Mouse (Mus musculus): ENCODE data around the gene Bax. TPM values are rescaled to one million over a fixed set of nuclear protein-coding genes. Genes with fewer than 3 reads are reported as not detected.
"Not testable (repeated sequence)": the region's sequence is repeated elsewhere in the genome, so short reads cannot be mapped to it uniquely, and the experiment has no call there.

Gene Bax
- polyA plus RNA-seq, 1 experiment from 2014 or later, result 107 TPM

- Histone ChIP-seq H3K4me1 (ENCODE audit: control insufficient read depth, insufficient read depth, low read length) (no peaks in the 10 kb centered on the region), H3K9me3 (ENCODE audit: control insufficient read depth, low read length) (no peaks in the 10 kb centered on the region), H3K4me2 (ENCODE audit: low read depth, low read length) (peak overlapping the region; percentile 31; the same call in 1 of the 2 replicates), H3K9ac (replicated peaks; ENCODE audit: low read depth, low read length) (no peak overlapping the region), H3K4me3 (ENCODE audit: low read depth, low read length) (peak overlapping the region; percentile 1; the same call in 1 of the 2 replicates), H3K27ac (ENCODE audit: low read depth, low read length) (no peak overlapping the region), H3K36me3 (ENCODE audit: control insufficient read depth, insufficient read depth, low read length) (no peaks in the 10 kb centered on the region), H3K27me3 (ENCODE audit: control insufficient read depth, insufficient read depth, low read length) (no peaks in the 10 kb centered on the region)
- no peak for ATAC-seq (ENCODE audit: low read depth)
- WGBS, result 74% methylated on average over 16 of the region's 16 CpGs
Measured at GRCm38 (mm10) chr7:45475291-45475969, 8.7 kb upstream of the Bax start.

GRCm38 (mm10) chr7:45470869-45471268, 4.2 kb upstream of the Bax start:
- H3K4me1 ChIP-seq (ENCODE audit: control insufficient read depth, insufficient read depth, low read length), result peaks cover 4% of the 10 kb centered on the region
- no peak overlapping the region for H3K27ac ChIP-seq (ENCODE audit: low read depth, low read length)
- WGBS, result 7% methylated on average over 3 of the region's 3 CpGs
- no peak for ATAC-seq (ENCODE audit: low read depth)
- no peaks in the 10 kb centered on the region for H3K36me3 ChIP-seq (ENCODE audit: control insufficient read depth, insufficient read depth, low read length)
- H3K27me3 ChIP-seq (ENCODE audit: control insufficient read depth, insufficient read depth, low read length), result no peaks in the 10 kb centered on the region
- H3K4me2 ChIP-seq (ENCODE audit: low read depth, low read length), result no peak overlapping the region
- no peak overlapping the region for H3K4me3 ChIP-seq (ENCODE audit: low read depth, low read length)
- no peaks in the 10 kb centered on the region for H3K9me3 ChIP-seq (ENCODE audit: control insufficient read depth, low read length)
- no peak overlapping the region for H3K9ac ChIP-seq (replicated peaks; ENCODE audit: low read depth, low read length)

- no peak overlapping the region for H3K27ac ChIP-seq (ENCODE audit: low read depth, low read length)
- H3K4me3 ChIP-seq (ENCODE audit: low read depth, low read length), result peak overlapping the region; percentile 85
- 40% methylated on average over 7 of the region's 7 CpGs for WGBS
- H3K9ac ChIP-seq (replicated peaks; ENCODE audit: low read depth, low read length), result peak overlapping the region; percentile 78
- ATAC-seq (ENCODE audit: low read depth), result no peak
- H3K4me1 ChIP-seq (ENCODE audit: control insufficient read depth, insufficient read depth, low read length), result peaks cover 13% of the 10 kb centered on the region
- peaks cover 11% of the 10 kb centered on the region; the same call in 1 of the 2 replicates for H3K36me3 ChIP-seq (ENCODE audit: control insufficient read depth, insufficient read depth, low read length)
- no peaks in the 10 kb centered on the region for H3K27me3 ChIP-seq (ENCODE audit: control insufficient read depth, insufficient read depth, low read length)
- no peaks in the 10 kb centered on the region for H3K9me3 ChIP-seq (ENCODE audit: control insufficient read depth, low read length)
- H3K4me2 ChIP-seq (ENCODE audit: low read depth, low read length), result peak overlapping the region; percentile 89
Measured at GRCm38 (mm10) chr7:45467090-45467670, 482 bp upstream of the Bax start.

- Histone ChIP-seq H3K4me3 (ENCODE audit: low read depth, low read length) (peak overlapping the region; percentile 85), H3K27ac (ENCODE audit: low read depth, low read length) (no peak overlapping the region), H3K9ac (replicated peaks; ENCODE audit: low read depth, low read length) (peak overlapping the region; percentile 78), H3K4me2 (ENCODE audit: low read depth, low read length) (peak overlapping the region; percentile 89), H3K4me1 (ENCODE audit: control insufficient read depth, insufficient read depth, low read length) (peaks cover 16% of the 10 kb centered on the region), H3K27me3 (ENCODE audit: control insufficient read depth, insufficient read depth, low read length) (no peaks in the 10 kb centered on the region), H3K36me3 (ENCODE audit: control insufficient read depth, insufficient read depth, low read length) (peaks cover 15% of the 10 kb centered on the region; the same call in 1 of the 2 replicates), H3K9me3 (ENCODE audit: control insufficient read depth, low read length) (no peaks in the 10 kb centered on the region)
- 84% methylated on average over 9 of the region's 9 CpGs for WGBS
- ATAC-seq (ENCODE audit: low read depth), result no peak
Measured at GRCm38 (mm10) chr7:45465549-45465948, 1.1 kb downstream of the Bax start.

- no peaks in the 10 kb centered on the region for H3K9me3 ChIP-seq (ENCODE audit: control insufficient read depth, low read length)
- 96% methylated on average over 12 of the region's 12 CpGs for WGBS
- H3K27me3 ChIP-seq (ENCODE audit: control insufficient read depth, insufficient read depth, low read length), result no peaks in the 10 kb centered on the region
- H3K9ac ChIP-seq (replicated peaks; ENCODE audit: low read depth, low read length), result no peak overlapping the region
- peaks cover 19% of the 10 kb centered on the region for H3K4me1 ChIP-seq (ENCODE audit: control insufficient read depth, insufficient read depth, low read length)
- H3K4me3 ChIP-seq (ENCODE audit: low read depth, low read length), result no peak overlapping the region
- no peak overlapping the region for H3K4me2 ChIP-seq (ENCODE audit: low read depth, low read length)
- no peak for ATAC-seq (ENCODE audit: low read depth)
- H3K36me3 ChIP-seq (ENCODE audit: control insufficient read depth, insufficient read depth, low read length), result peaks cover 15% of the 10 kb centered on the region; the same call in 1 of the 2 replicates
- no peak overlapping the region for H3K27ac ChIP-seq (ENCODE audit: low read depth, low read length)
Measured at GRCm38 (mm10) chr7:45465112-45465511, 1.6 kb downstream of the Bax start.

GRCm38 (mm10) chr7:45463987-45464778, 2.5 kb downstream of the Bax start:
- WGBS, result 98% methylated on average over 7 of the region's 7 CpGs
- Histone ChIP-seq H3K27ac (ENCODE audit: low read depth, low read length) (no peak overlapping the region), H3K27me3 (ENCODE audit: control insufficient read depth, insufficient read depth, low read length) (no peaks in the 10 kb centered on the region), H3K4me2 (ENCODE audit: low read depth, low read length) (no peak overlapping the region), H3K4me1 (ENCODE audit: control insufficient read depth, insufficient read depth, low read length) (peaks cover 20% of the 10 kb centered on the region), H3K9me3 (ENCODE audit: control insufficient read depth, low read length) (no peaks in the 10 kb centered on the region), H3K9ac (replicated peaks; ENCODE audit: low read depth, low read length) (no peak overlapping the region), H3K36me3 (ENCODE audit: control insufficient read depth, insufficient read depth, low read length) (peaks cover 15% of the 10 kb centered on the region; the same call in 1 of the 2 replicates), H3K4me3 (ENCODE audit: low read depth, low read length) (no peak overlapping the region)
- ATAC-seq (ENCODE audit: low read depth), result no peak

GRCm38 (mm10) chr7:45462868-45463267, 3.8 kb downstream of the Bax start:
- 82% methylated on average over 4 of the region's 4 CpGs for WGBS
- Histone ChIP-seq H3K4me1 (ENCODE audit: control insufficient read depth, insufficient read depth, low read length) (peaks cover 24% of the 10 kb centered on the region), H3K36me3 (ENCODE audit: control insufficient read depth, insufficient read depth, low read length) (peaks cover 19% of the 10 kb centered on the region; the same call in 1 of the 2 replicates)
- not testable (repeated sequence) for ATAC-seq (ENCODE audit: low read depth); H3K4me2 ChIP-seq (ENCODE audit: low read depth, low read length); H3K4me3 ChIP-seq (ENCODE audit: low read depth, low read length); H3K9ac ChIP-seq (replicated peaks; ENCODE audit: low read depth, low read length); H3K9me3 ChIP-seq (ENCODE audit: control insufficient read depth, low read length); H3K27me3 ChIP-seq (ENCODE audit: control insufficient read depth, insufficient read depth, low read length); H3K27ac ChIP-seq (ENCODE audit: low read depth, low read length)

GRCm38 (mm10) chr7:45462325-45462724, 4.4 kb downstream of the Bax start:
- H3K27me3 ChIP-seq (ENCODE audit: control insufficient read depth, insufficient read depth, low read length), result no peaks in the 10 kb centered on the region
- WGBS, result 91% methylated on average over 4 of the region's 4 CpGs
- no peak overlapping the region for H3K9ac ChIP-seq (replicated peaks; ENCODE audit: low read depth, low read length)
- H3K9me3 ChIP-seq (ENCODE audit: control insufficient read depth, low read length), result no peaks in the 10 kb centered on the region
- ATAC-seq (ENCODE audit: low read depth), result no peak
- H3K4me2 ChIP-seq (ENCODE audit: low read depth, low read length), result no peak overlapping the region
- no peak overlapping the region; the same call in 1 of the 2 replicates for H3K27ac ChIP-seq (ENCODE audit: low read depth, low read length)
- peaks cover 29% of the 10 kb centered on the region for H3K4me1 ChIP-seq (ENCODE audit: control insufficient read depth, insufficient read depth, low read length)
- H3K4me3 ChIP-seq (ENCODE audit: low read depth, low read length), result no peak overlapping the region
- peaks cover 24% of the 10 kb centered on the region for H3K36me3 ChIP-seq (ENCODE audit: control insufficient read depth, insufficient read depth, low read length)

- Histone ChIP-seq H3K36me3 (ENCODE audit: control insufficient read depth, insufficient read depth, low read length) (peaks cover 28% of the 10 kb centered on the region), H3K27ac (ENCODE audit: low read depth, low read length) (peak overlapping the region; percentile 4; the same call in 1 of the 2 replicates), H3K4me2 (ENCODE audit: low read depth, low read length) (no peak overlapping the region), H3K9ac (replicated peaks; ENCODE audit: low read depth, low read length) (no peak overlapping the region), H3K4me1 (ENCODE audit: control insufficient read depth, insufficient read depth, low read length) (peaks cover 35% of the 10 kb centered on the region), H3K4me3 (ENCODE audit: low read depth, low read length) (no peak overlapping the region), H3K9me3 (ENCODE audit: control insufficient read depth, low read length) (no peaks in the 10 kb centered on the region), H3K27me3 (ENCODE audit: control insufficient read depth, insufficient read depth, low read length) (no peaks in the 10 kb centered on the region)
- WGBS, result 71% methylated on average over 4 of the region's 4 CpGs
- ATAC-seq (ENCODE audit: low read depth), result no peak
Measured at GRCm38 (mm10) chr7:45461781-45462180, 4.9 kb downstream of the Bax start.

Measured in neural tube, embryonic 14.5 days (tissue).